ENCODE assay signal across 9 mouse cellular contexts in genomic region chr4:46344288-46344687, GRCm38 (mm10). TPM values are rescaled to one million over a fixed set of nuclear protein-coding genes. Genes with fewer than 3 reads are reported as not detected.
A peak's percentile ranks its signal among the peaks of the same experiment; 100 is the strongest.
DNase-seq lines count a peak whose midpoint lies in the region; ATAC-seq and TF ChIP-seq lines count a peak whose summit lies in the region.
"Had no signal": no experiment of that assay in that cellular context is flagged by ENCODE, and none has a peak within 500 bp of the region (broad histone marks: within the 10 kb centered on the region; RNA-seq: fewer than 3 reads in every experiment).

No protein-coding gene starts in this region.

- no peak for DNase-seq in spleen, adult 2 months (ENCODE audit: low read depth in 1 of 2, low spot score in 2 of 2)
- DNase-seq in spleen, postnatal 4 days (ENCODE audit: low spot score in 2 of 2) = no peak
- peak; percentile 77 for DNase-seq in intestine, embryonic 14.5 days (ENCODE audit: low spot score)
- DNase-seq in left cerebral cortex, adult 18-20 months (ENCODE audit: low spot score in 2 of 2) = no peak
- DNase-seq in right cerebral cortex, postnatal 14 days = no peak

- H3K4me1 ChIP-seq in spleen, adult 2 months (ENCODE audit: control insufficient read depth, insufficient read depth, insufficient read length) = peaks cover 15% of the 10 kb centered on the region; the same call in 1 of the 2 replicates
- peaks cover 39% of the 10 kb centered on the region for H3K4me1 ChIP-seq in embryonic facial prominence, embryonic 15.5 days
- no peaks in the 10 kb centered on the region for H3K4me1 ChIP-seq in intestine, embryonic 14.5 days (replicated peaks; ENCODE audit: control insufficient read depth, insufficient read depth, low read length)
- H3K4me1 ChIP-seq in stomach, embryonic 16.5 days (ENCODE audit: control insufficient read depth, insufficient read depth, low read length) = peaks cover 9% of the 10 kb centered on the region

- H3K27me3 ChIP-seq in spleen, adult 2 months (ENCODE audit: control insufficient read depth, insufficient read depth, low read length) = peaks cover 43% of the 10 kb centered on the region
- peaks cover 96% of the 10 kb centered on the region for H3K27me3 ChIP-seq in embryonic facial prominence, embryonic 15.5 days
- H3K27me3 ChIP-seq in intestine, embryonic 14.5 days (replicated peaks; ENCODE audit: control insufficient read depth, insufficient read depth, low read length) = peaks cover 99% of the 10 kb centered on the region
- peaks cover 85% of the 10 kb centered on the region for H3K27me3 ChIP-seq in stomach, embryonic 16.5 days (ENCODE audit: control insufficient read depth, insufficient read depth, low read length)

- TF ChIP-seq POLR2A in spleen, adult 2 months (IDR thresholded peaks at IDR 0.05; ENCODE audit: low read depth, low read length) = no peak

- no peak overlapping the region for H3K27ac ChIP-seq in spleen, adult 2 months (ENCODE audit: insufficient read depth, low read length)
- H3K27ac ChIP-seq in embryonic facial prominence, embryonic 15.5 days (replicated peaks) = no peak overlapping the region
- H3K27ac ChIP-seq in intestine, embryonic 14.5 days (ENCODE audit: low read depth) = no peak overlapping the region
- H3K27ac ChIP-seq in stomach, embryonic 16.5 days (ENCODE audit: low read length) = no peak overlapping the region

- H3K4me3 ChIP-seq in spleen, adult 2 months (ENCODE audit: extremely low read depth, insufficient read depth, insufficient read length) = peak overlapping the region; percentile 18; the same call in 1 of the 2 replicates
- H3K4me3 ChIP-seq in embryonic facial prominence, embryonic 15.5 days (replicated peaks) = peak overlapping the region; percentile 43
- H3K4me3 ChIP-seq in intestine, embryonic 14.5 days (ENCODE audit: low read depth, low read length) = peak overlapping the region; percentile 28
- H3K4me3 ChIP-seq in stomach, embryonic 16.5 days (replicated peaks; ENCODE audit: low read length) = peak overlapping the region; percentile 45

- TF ChIP-seq CTCF in spleen, adult 2 months (IDR thresholded peaks at IDR 0.05; ENCODE audit: extremely low read depth, insufficient read depth, insufficient read length, insufficient replicate concordance) = no peak

- WGBS in spleen, adult 2 months = 2% methylated on average over 41 of the region's 51 CpGs
- WGBS in embryonic facial prominence, embryonic 15.5 days = under 1% methylated on average over 51 of the region's 51 CpGs
- WGBS in intestine, embryonic 14.5 days = under 1% methylated on average over 49 of the region's 51 CpGs
- WGBS in stomach, embryonic 16.5 days = under 1% methylated on average over 51 of the region's 51 CpGs

- no peaks in the 10 kb centered on the region for H3K36me3 ChIP-seq in spleen, adult 2 months (ENCODE audit: control insufficient read depth, insufficient read depth, low read length)
- no peaks in the 10 kb centered on the region for H3K36me3 ChIP-seq in embryonic facial prominence, embryonic 15.5 days
- H3K36me3 ChIP-seq in intestine, embryonic 14.5 days (ENCODE audit: control insufficient read depth, insufficient read depth, low read length) = no peaks in the 10 kb centered on the region
- H3K36me3 ChIP-seq in stomach, embryonic 16.5 days (ENCODE audit: control insufficient read depth, insufficient read depth, low read length) = no peaks in the 10 kb centered on the region

- ATAC-seq in embryonic facial prominence, embryonic 15.5 days (ENCODE audit: insufficient number of reproducible peaks, low FRiP score, low TSS enrichment, low read depth) = no peak
- ATAC-seq in intestine, embryonic 14.5 days (replicated peaks; ENCODE audit: low FRiP score, low TSS enrichment, low read depth) = peak; percentile 56; the same call in 1 of the 2 replicates
- ATAC-seq in megakaryocyte, adult 5-6 weeks (ENCODE audit: poor library complexity, severe bottlenecking) = peak; percentile 40; the same call in 1 of the 2 replicates
- no peak for ATAC-seq in stomach, embryonic 16.5 days (ENCODE audit: insufficient read depth, low FRiP score)

- peak overlapping the region; percentile 52 for H3K4me2 ChIP-seq in embryonic facial prominence, embryonic 15.5 days (replicated peaks)
- peak overlapping the region; percentile 46 for H3K4me2 ChIP-seq in intestine, embryonic 14.5 days (ENCODE audit: low read length)
- peak overlapping the region; percentile 53 for H3K4me2 ChIP-seq in stomach, embryonic 16.5 days (ENCODE audit: low read depth, low read length)

- no peak overlapping the region for H3K9ac ChIP-seq in embryonic facial prominence, embryonic 15.5 days
- no peak overlapping the region for H3K9ac ChIP-seq in intestine, embryonic 14.5 days (ENCODE audit: low read length)
- H3K9ac ChIP-seq in stomach, embryonic 16.5 days (ENCODE audit: low read length) = peak overlapping the region; percentile 57; the same call in 1 of the 2 replicates

- H3K9me3 ChIP-seq in embryonic facial prominence, embryonic 15.5 days (replicated peaks) = no peaks in the 10 kb centered on the region
- H3K9me3 ChIP-seq in intestine, embryonic 14.5 days (ENCODE audit: control insufficient read depth, low read length) = no peaks in the 10 kb centered on the region
- no peaks in the 10 kb centered on the region for H3K9me3 ChIP-seq in stomach, embryonic 16.5 days (replicated peaks; ENCODE audit: control insufficient read depth, low read length)

RNA-seq across cellular contexts. Expression of gene Foxe1, which starts 0.9 kb away (rescaled TPM):
- 0.04 TPM in 1 of 2 replicates, not detected in the other for polyA plus RNA-seq in spleen, adult 2 months (2012; rRNA removed)
- polyA plus RNA-seq in embryonic facial prominence, embryonic 15.5 days (2015; fragmentation: Nextera tagmentation; extraction: Ambion mirVana) = 1.9 and 2.1 TPM in 2 replicates
- polyA plus RNA-seq in intestine, embryonic 14.5 days (2014; fragmentation: Nextera tagmentation; extraction: Ambion mirVana) = not detected in 2 replicates
- total RNA-seq in megakaryocyte, adult 5-6 weeks (2015) = 0.11 TPM in 1 of 2 replicates, not detected in the other
- total RNA-seq in megakaryocyte, adult 5-6 weeks (2017) = not detected in 2 replicates
- 0.26 and 0.31 TPM in 2 replicates for polyA plus RNA-seq in stomach, embryonic 16.5 days (2015; fragmentation: Nextera tagmentation; extraction: Ambion mirVana)
- not detected for total RNA-seq in left cerebral cortex, adult 18-20 months (2021)
- total RNA-seq: adrenal gland, postnatal 36 days had no signal

RNA-seq across cellular contexts. Expression of gene Trmo, which starts 44.9 kb away (rescaled TPM):
- 10.8 and 11.6 TPM in 2 replicates for polyA plus RNA-seq in spleen, adult 2 months (2012; rRNA removed)
- polyA plus RNA-seq in embryonic facial prominence, embryonic 15.5 days (2015; fragmentation: Nextera tagmentation; extraction: Ambion mirVana) = 9.2 and 10.8 TPM in 2 replicates
- 11.3 and 13.1 TPM in 2 replicates for polyA plus RNA-seq in intestine, embryonic 14.5 days (2014; fragmentation: Nextera tagmentation; extraction: Ambion mirVana)
- total RNA-seq in megakaryocyte, adult 5-6 weeks (2015) = 6.9 and 8.4 TPM in 2 replicates
- total RNA-seq in megakaryocyte, adult 5-6 weeks (2017) = 6.8 and 9.0 TPM in 2 replicates
- 9.9 and 11.0 TPM in 2 replicates for polyA plus RNA-seq in stomach, embryonic 16.5 days (2015; fragmentation: Nextera tagmentation; extraction: Ambion mirVana)
- 1 to 10 TPM; 3.7 to 4.3 TPM for total RNA-seq in left cerebral cortex, adult 18-20 months (2021)

Comparison
In these comparisons a context has a peak if more than half of its experiments do, and no peak if none do; other contexts are left out.
1. ATAC-seq: peak in intestine, embryonic 14.5 days (single experiment) and megakaryocyte, adult 5-6 weeks (single experiment); none in embryonic facial prominence, embryonic 15.5 days (single experiment) and stomach, embryonic 16.5 days (single experiment).
2. Peak in every context shown above with its lines, with median percentiles within 50 percentile points of each other: H3K4me3 ChIP-seq and H3K4me2 ChIP-seq.